19 mouse cellular contexts compared by ENCODE assay signal in the genomic region with DNA sequence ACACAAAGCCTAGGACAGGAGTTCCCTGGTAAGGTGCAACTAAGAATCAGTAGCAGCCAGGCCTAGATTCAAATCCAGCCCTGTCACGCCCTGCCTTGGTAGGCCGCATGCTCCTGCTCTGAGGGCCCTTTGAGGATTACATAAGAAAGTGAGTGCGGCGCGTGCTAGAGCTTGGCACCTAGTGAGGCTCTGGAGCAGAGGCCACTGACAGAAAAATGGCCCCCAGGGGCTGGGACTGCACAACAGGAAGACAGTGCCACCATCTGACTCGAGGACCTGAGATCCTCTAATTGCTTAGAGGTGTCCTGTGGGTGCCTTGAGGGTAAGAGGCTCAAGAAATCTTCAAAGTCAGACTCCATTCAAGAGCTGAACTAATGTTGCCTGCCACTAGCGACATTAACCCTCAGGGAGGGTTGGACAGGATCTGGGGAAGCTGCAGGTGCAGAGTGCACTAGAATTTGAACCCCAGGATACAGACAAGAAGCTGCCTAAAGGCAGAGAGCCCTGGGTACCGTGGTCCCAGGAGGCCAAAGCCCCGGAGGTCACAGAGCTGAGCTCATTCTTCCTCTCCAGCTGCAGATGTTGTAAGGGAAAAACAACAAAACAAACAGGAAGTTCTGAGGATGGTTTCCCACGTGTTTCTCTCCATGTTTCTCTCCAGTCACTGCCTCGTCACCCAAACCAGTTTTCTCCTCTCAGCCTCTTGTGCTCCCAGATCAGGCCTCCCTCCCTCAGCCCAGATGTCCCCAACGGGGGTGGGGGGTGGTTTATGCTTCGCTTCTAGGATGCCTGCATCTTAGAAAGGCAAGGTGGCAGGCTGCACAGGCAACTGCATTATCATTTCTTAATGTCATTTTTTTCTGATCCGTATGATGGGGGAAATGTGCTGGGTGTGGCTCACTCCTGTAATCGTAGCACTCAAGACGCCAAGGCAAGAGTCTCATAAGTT. TPM values are rescaled to one million over a fixed set of nuclear protein-coding genes. Genes with fewer than 3 reads are reported as not detected.
A peak's percentile ranks its signal among the peaks of the same experiment; 100 is the strongest.
DNase-seq lines count a peak whose midpoint lies in the region; TF ChIP-seq lines count a peak whose summit lies in the region.
"Had no signal": no experiment of that assay in that cellular context is flagged by ENCODE, and none has a peak within 500 bp of the region (broad histone marks: within the 10 kb centered on the region; RNA-seq: fewer than 3 reads in every experiment).

No protein-coding gene starts in this region.

- peak overlapping the region; percentile 96 for H3K27ac ChIP-seq in gastrocnemius, adult 2 months
- H3K27ac ChIP-seq in thymus, adult 2 months (ENCODE audit: control insufficient read depth, insufficient read depth, low read length) = peak overlapping the region; percentile 79
- H3K27ac ChIP-seq: neural tube, embryonic 15.5 days had no signal

- no peak for TF ChIP-seq POLR2A in thymus, adult 2 months (IDR thresholded peaks at IDR 0.05; ENCODE audit: control insufficient read depth, extremely low read depth, insufficient read depth, low read length, poor library complexity)

- no peak overlapping the region for H3K4me3 ChIP-seq in gastrocnemius, adult 2 months
- H3K4me3 ChIP-seq in thymus, adult 2 months (ENCODE audit: control insufficient read depth, insufficient read depth, low read length) = no peak overlapping the region
- H3K4me3 ChIP-seq: erythroblast, embryonic 14.5 days; neural tube, embryonic 15.5 days had no signal

- no peak for TF ChIP-seq CTCF in gastrocnemius, adult 2 months (IDR thresholded peaks at IDR 0.05)
- TF ChIP-seq CTCF in thymus, adult 2 months (IDR thresholded peaks at IDR 0.05; ENCODE audit: borderline replicate concordance, control insufficient read depth, extremely low read depth, insufficient read depth, low read length, poor library complexity) = no peak

- no peaks in the 10 kb centered on the region for H3K27me3 ChIP-seq in thymus, adult 2 months (ENCODE audit: control insufficient read depth, insufficient read depth, low read length)
- H3K27me3 ChIP-seq: neural tube, embryonic 15.5 days had no signal

- 53% methylated on average over 16 of the region's 16 CpGs for WGBS in thymus, adult 2 months

- H3K36me3 ChIP-seq in thymus, adult 2 months (ENCODE audit: control insufficient read depth, insufficient read depth, low read length) = no peaks in the 10 kb centered on the region
- H3K36me3 ChIP-seq: neural tube, embryonic 15.5 days had no signal

- peak; percentile 56 for DNase-seq in gastrocnemius, adult 2 months
- no peak for DNase-seq in gastrocnemius, postnatal 36 days
- DNase-seq in kidney, postnatal 14 days = peak; percentile 44
- no peak for DNase-seq in kidney, postnatal 4 days
- peak; percentile 35 for DNase-seq in thymus, adult 2 months
- DNase-seq in thymus, adult 18-20 months = no peak
- peak; percentile 55 for DNase-seq in thymus, postnatal 4 days
- DNase-seq in c-Kit-positive CD71-positive TER-119-positive erythroid progenitor cells, embryonic 14.5 days (ENCODE audit: low spot score) = no peak
- DNase-seq: adrenal gland, postnatal 36 days; cerebellum, adult 2 months; embryo, embryonic 11 days; midbrain, embryonic 14.5 days; right cerebral cortex, postnatal 14 days had no signal

- intact Hi-C loops in gastrocnemius, adult 2 months (cut with DNase I) = no loop called here
- intact Hi-C loops in gastrocnemius, postnatal 36 days (cut with DNase I) = no loop called here

- H3K4me1 ChIP-seq in thymus, adult 2 months (replicated peaks; ENCODE audit: control insufficient read depth, insufficient read depth, low read length) = peaks cover 49% of the 10 kb centered on the region

RNA-seq across cellular contexts. Expression of a gene that starts 1.0 kb away (rescaled TPM):
- not detected for total RNA-seq in gastrocnemius, adult 2 months (2021)
- total RNA-seq in gastrocnemius, postnatal 36 days (2021) = not detected
- 0.26 and 0.53 TPM in 2 replicates for polyA plus RNA-seq in thymus, adult 2 months (2012; rRNA removed)
- total RNA-seq: layer of hippocampus, postnatal 14 days had no signal
- polyA plus RNA-seq: heart, embryonic 14.5 days; limb, embryonic 11.5 days; lung, embryonic 16.5 days had no signal

RNA-seq across cellular contexts. Expression of a gene that starts 3.6 kb away (rescaled TPM):
- total RNA-seq in gastrocnemius, adult 2 months (2021) = 10 to 100 TPM in 1 of 2 experiments, 1 to 10 TPM in 1; 9.8 to 14.7 TPM
- 10 to 100 TPM; 13.9 to 15.3 TPM for total RNA-seq in gastrocnemius, postnatal 36 days (2021)
- 508 and 533 TPM in 2 replicates for polyA plus RNA-seq in thymus, adult 2 months (2012; rRNA removed)

RNA-seq across cellular contexts. Expression of a gene that starts 5.2 kb away (rescaled TPM):
- total RNA-seq in gastrocnemius, adult 2 months (2021) = not detected
- total RNA-seq in gastrocnemius, postnatal 36 days (2021) = not detected
- 0.20 and 0.24 TPM in 2 replicates for polyA plus RNA-seq in thymus, adult 2 months (2012; rRNA removed)
- total RNA-seq: layer of hippocampus, postnatal 14 days had no signal
- polyA plus RNA-seq: heart, embryonic 14.5 days; limb, embryonic 11.5 days; lung, embryonic 16.5 days; midbrain, embryonic 14.5 days; neural tube, embryonic 15.5 days had no signal

RNA-seq across cellular contexts. Expression of a gene that starts 8.6 kb away (rescaled TPM):
- under 1 TPM in 1 of 2 experiments, not detected in 1; 0.43 TPM for total RNA-seq in gastrocnemius, adult 2 months (2021)
- total RNA-seq in gastrocnemius, postnatal 36 days (2021) = 1 to 10 TPM in 1 of 2 experiments, under 1 TPM in 1; 0.86 to 1.8 TPM
- 1,512 and 1,655 TPM in 2 replicates for polyA plus RNA-seq in thymus, adult 2 months (2012; rRNA removed)

RNA-seq across cellular contexts. Expression of a gene that starts 18.3 kb away (rescaled TPM):
- 10 to 100 TPM; 24.8 to 27.8 TPM for total RNA-seq in gastrocnemius, adult 2 months (2021)
- 10 to 100 TPM; 25.2 to 26.8 TPM for total RNA-seq in gastrocnemius, postnatal 36 days (2021)
- 97.8 and 102 TPM in 2 replicates for polyA plus RNA-seq in thymus, adult 2 months (2012; rRNA removed)

Comparison
In these comparisons a context has a peak if more than half of its experiments do, and no peak if none do; other contexts are left out.
1. DNase-seq: peak in gastrocnemius, adult 2 months (single experiment), kidney, postnatal 14 days (single experiment), thymus, adult 2 months (single experiment) and thymus, postnatal 4 days (single experiment); none in gastrocnemius, postnatal 36 days (0 of 2), kidney, postnatal 4 days (0 of 2), thymus, adult 18-20 months (0 of 2) and c-Kit-positive CD71-positive TER-119-positive erythroid progenitor cells, embryonic 14.5 days (single experiment).